Mouse (Mus musculus): ENCODE data around the gene Pdcd7. TPM values are rescaled to one million over a fixed set of nuclear protein-coding genes. Genes with fewer than 3 reads are reported as not detected.

Pdcd7 gene
- polyA plus RNA-seq, 1 experiment, result 19.8 TPM

GRCm38 (mm10) chr9:65407327-65407726, 61.4 kb downstream of the Pdcd7 start:
- Histone ChIP-seq H3K4me3 (replicated peaks; ENCODE audit: insufficient read depth, low read depth, low read length) (no peak overlapping the region), H3K27ac (ENCODE audit: insufficient read depth, low read length) (no peak overlapping the region), H3K4me1 (ENCODE audit: control insufficient read depth, insufficient read depth, low read length) (no peaks in the 10 kb centered on the region; the same call in 1 of the 2 replicates), H3K27me3 (ENCODE audit: control insufficient read depth, insufficient read depth, low read length) (no peaks in the 10 kb centered on the region)
- 70% methylated on average over 5 of the region's 5 CpGs for WGBS
- no peak for DNase-seq
- no peak for TF ChIP-seq CTCF (IDR thresholded peaks at IDR 0.05; ENCODE audit: borderline replicate concordance, insufficient read depth, low read depth, low read length)
- TF ChIP-seq POLR2A (IDR thresholded peaks at IDR 0.05; ENCODE audit: borderline replicate concordance, insufficient read depth, low read length), result no peak

- Histone ChIP-seq H3K27ac (ENCODE audit: insufficient read depth, low read length) (no peak overlapping the region), H3K4me1 (ENCODE audit: control insufficient read depth, insufficient read depth, low read length) (no peaks in the 10 kb centered on the region; the same call in 1 of the 2 replicates), H3K27me3 (ENCODE audit: control insufficient read depth, insufficient read depth, low read length) (no peaks in the 10 kb centered on the region), H3K4me3 (replicated peaks; ENCODE audit: insufficient read depth, low read depth, low read length) (no peak overlapping the region)
- no peak for DNase-seq
- TF ChIP-seq CTCF (IDR thresholded peaks at IDR 0.05; ENCODE audit: borderline replicate concordance, insufficient read depth, low read depth, low read length) (no peak), POLR2A (IDR thresholded peaks at IDR 0.05; ENCODE audit: borderline replicate concordance, insufficient read depth, low read length) (no peak)
- 83% methylated on average over 3 of the region's 3 CpGs for WGBS
Observed at GRCm38 (mm10) chr9:65407861-65408260, 62.0 kb downstream of the Pdcd7 start.

- TF ChIP-seq POLR2A (IDR thresholded peaks at IDR 0.05; ENCODE audit: borderline replicate concordance, insufficient read depth, low read length) (no peak), CTCF (IDR thresholded peaks at IDR 0.05; ENCODE audit: borderline replicate concordance, insufficient read depth, low read depth, low read length) (no peak)
- no peak for DNase-seq
- WGBS, result 59% methylated on average over 5 of the region's 5 CpGs
Observed at GRCm38 (mm10) chr9:65408871-65409295, 63.0 kb downstream of the Pdcd7 start.

More at GRCm38 (mm10) chr9:65408871-65409295, 63.0 kb downstream of the Pdcd7 start:
- Histone ChIP-seq H3K27me3 (ENCODE audit: control insufficient read depth, insufficient read depth, low read length) (no peaks in the 10 kb centered on the region), H3K27ac (ENCODE audit: insufficient read depth, low read length) (no peak overlapping the region), H3K4me3 (replicated peaks; ENCODE audit: insufficient read depth, low read depth, low read length) (no peak overlapping the region), H3K4me1 (ENCODE audit: control insufficient read depth, insufficient read depth, low read length) (no peaks in the 10 kb centered on the region; the same call in 1 of the 2 replicates)

Other genes starting within 250 kb of the Pdcd7 start
- 28.9 and 29.0 TPM in 2 replicates for gene Igdcc4, start 244.6 kb upstream of the Pdcd7 start, polyA plus RNA-seq (2012; rRNA removed)
- gene Igdcc3, start 204.9 kb upstream of the Pdcd7 start, polyA plus RNA-seq (2012; rRNA removed), result 1.8 and 2.4 TPM in 2 replicates
- gene Parp16, start 150.8 kb upstream of the Pdcd7 start, polyA plus RNA-seq (2012; rRNA removed), result 5.7 and 6.6 TPM in 2 replicates
- gene Cilp, start 80.9 kb upstream of the Pdcd7 start, polyA plus RNA-seq (2012; rRNA removed), result 0.10 and 0.17 TPM in 2 replicates
- gene Clpx, start 51.8 kb upstream of the Pdcd7 start, polyA plus RNA-seq (2012; rRNA removed), result 26.5 and 27.3 TPM in 2 replicates
- gene Ubap1l, start 14.9 kb downstream of the Pdcd7 start, polyA plus RNA-seq (2012; rRNA removed), result 34.2 and 38.1 TPM in 2 replicates
- gene Kbtbd13, start 45.5 kb downstream of the Pdcd7 start, polyA plus RNA-seq (2012; rRNA removed), result 0.11 and 0.14 TPM in 2 replicates
- gene Rasl12, start 52.4 kb downstream of the Pdcd7 start, polyA plus RNA-seq (2012; rRNA removed), result 6.3 and 7.4 TPM in 2 replicates
- gene Slc51b, start 76.9 kb downstream of the Pdcd7 start, polyA plus RNA-seq (2012; rRNA removed), result not detected in 2 replicates
- 18.0 and 18.8 TPM in 2 replicates for gene Mtfmt, start 89.7 kb downstream of the Pdcd7 start, polyA plus RNA-seq (2012; rRNA removed)
- 25.0 and 25.2 TPM in 2 replicates for gene Spg21, start 114.8 kb downstream of the Pdcd7 start, polyA plus RNA-seq (2012; rRNA removed)
- gene Ankdd1a, start 174.1 kb downstream of the Pdcd7 start, polyA plus RNA-seq (2012; rRNA removed), result 0.79 and 1.1 TPM in 2 replicates
- 27.3 and 28.5 TPM in 2 replicates for gene Plekho2, start 233.9 kb downstream of the Pdcd7 start, polyA plus RNA-seq (2012; rRNA removed)
- gene Pif1, start 241.1 kb downstream of the Pdcd7 start, polyA plus RNA-seq (2012; rRNA removed), result 0.11 and 0.14 TPM in 2 replicates

Data from cerebellum, adult 2 months (tissue).